ENCODE assay signal across 27 mouse cellular contexts in genomic region chr12:98712819-98713218, GRCm38 (mm10). TPM values are rescaled to one million over a fixed set of nuclear protein-coding genes. Genes with fewer than 3 reads are reported as not detected.
DNase-seq lines count a peak whose midpoint lies in the region; ATAC-seq and TF ChIP-seq lines count a peak whose summit lies in the region.
"Had no signal": no experiment of that assay in that cellular context is flagged by ENCODE, and none has a peak within 500 bp of the region (broad histone marks: within the 10 kb centered on the region; RNA-seq: fewer than 3 reads in every experiment).

No protein-coding gene starts in this region.

- no peak overlapping the region for H3K4me3 ChIP-seq in lung, adult 2 months (replicated peaks; ENCODE audit: extremely low read depth, low read depth, low read length)
- no peak overlapping the region for H3K4me3 ChIP-seq in midbrain, embryonic 10.5 days
- no peak overlapping the region for H3K4me3 ChIP-seq in midbrain, embryonic 15.5 days
- H3K4me3 ChIP-seq in kidney, adult 2 months (ENCODE audit: insufficient read depth, low read depth, low read length), result no peak overlapping the region
- H3K4me3 ChIP-seq: embryonic facial prominence, embryonic 10.5 days; embryonic facial prominence, embryonic 13.5 days; erythroblast, embryonic 14.5 days; forebrain, embryonic 12.5 days; forebrain, embryonic 15.5 days; heart, embryonic 12.5 days; hindbrain, embryonic 12.5 days; hindbrain, embryonic 15.5 days had no signal

- no peak for ATAC-seq in midbrain, embryonic 15.5 days (replicated peaks)
- ATAC-seq: forebrain, embryonic 15.5 days had no signal

- DNase-seq in lung, adult 2 months, result peak; percentile 26
- no peak for DNase-seq in lung, postnatal 10 days
- no peak for DNase-seq in midbrain, embryonic 10.5 days (ENCODE audit: low spot score)
- DNase-seq in lung, postnatal 36 days, result peak; percentile 35
- DNase-seq in kidney, adult 2 months, result no peak
- no peak for DNase-seq in natural killer cell, adult 2 months (ENCODE audit: low spot score in 2 of 2)
- DNase-seq: adrenal gland, postnatal 10 days; adrenal gland, postnatal 36 days; B cell, adult 2 months; cerebellum, adult 18-20 months; cerebellum, adult 9-10 months; cerebellum, postnatal 14 days; gastrocnemius, postnatal 25 days; heart, adult 18-20 months; heart, postnatal 14 days had no signal

- peak; percentile 25; the same call in 1 of the 2 replicates for TF ChIP-seq POLR2A in lung, adult 2 months (IDR thresholded peaks at IDR 0.05; ENCODE audit: borderline replicate concordance, extremely low read depth, low read depth, low read length)
- no peak for TF ChIP-seq POLR2A in kidney, adult 2 months (IDR thresholded peaks at IDR 0.05; ENCODE audit: low read depth, low read length)

- peaks cover 6% of the 10 kb centered on the region; the same call in 1 of the 2 replicates for H3K4me1 ChIP-seq in lung, adult 2 months (ENCODE audit: control insufficient read depth, insufficient read depth, low read length)
- peaks cover 38% of the 10 kb centered on the region for H3K4me1 ChIP-seq in midbrain, embryonic 10.5 days
- H3K4me1 ChIP-seq in midbrain, embryonic 15.5 days, result no peaks in the 10 kb centered on the region
- peaks cover 20% of the 10 kb centered on the region for H3K4me1 ChIP-seq in kidney, adult 2 months (ENCODE audit: control insufficient read depth, insufficient read depth, low read length)
- H3K4me1 ChIP-seq: forebrain, embryonic 15.5 days; hindbrain, embryonic 15.5 days had no signal

- 0 out of 2 replicates have a peak overlapping the region, but pooled peaks have one; percentile 10 for H3K27ac ChIP-seq in midbrain, embryonic 10.5 days (replicated peaks)
- H3K27ac ChIP-seq in midbrain, embryonic 15.5 days, result no peak overlapping the region
- H3K27ac ChIP-seq in kidney, adult 2 months (ENCODE audit: insufficient read depth, low read depth, low read length), result no peak overlapping the region
- H3K27ac ChIP-seq: embryonic facial prominence, embryonic 10.5 days; embryonic facial prominence, embryonic 13.5 days; forebrain, embryonic 12.5 days; forebrain, embryonic 15.5 days; hindbrain, embryonic 12.5 days; hindbrain, embryonic 15.5 days had no signal

- H3K27me3 ChIP-seq in midbrain, embryonic 10.5 days (ENCODE audit: low read depth, poor library complexity, severe bottlenecking), result no peaks in the 10 kb centered on the region
- no peaks in the 10 kb centered on the region for H3K27me3 ChIP-seq in midbrain, embryonic 15.5 days (replicated peaks)
- H3K27me3 ChIP-seq in kidney, adult 2 months (replicated peaks; ENCODE audit: control insufficient read depth, insufficient read depth, low read length), result no peaks in the 10 kb centered on the region
- H3K27me3 ChIP-seq: CH12.LX; embryonic facial prominence, embryonic 13.5 days; forebrain, embryonic 12.5 days; forebrain, embryonic 15.5 days; heart, embryonic 12.5 days; hindbrain, embryonic 15.5 days; Patski had no signal

- H3K36me3 ChIP-seq in midbrain, embryonic 10.5 days, result peaks cover 14% of the 10 kb centered on the region
- no peaks in the 10 kb centered on the region for H3K36me3 ChIP-seq in midbrain, embryonic 15.5 days (replicated peaks)
- no peaks in the 10 kb centered on the region; the same call in 1 of the 2 replicates for H3K36me3 ChIP-seq in kidney, adult 2 months (ENCODE audit: control insufficient read depth, insufficient read depth, low read length)
- H3K36me3 ChIP-seq: embryonic facial prominence, embryonic 10.5 days; embryonic facial prominence, embryonic 13.5 days; forebrain, embryonic 15.5 days; hindbrain, embryonic 15.5 days had no signal

- no peak overlapping the region for H3K4me2 ChIP-seq in midbrain, embryonic 15.5 days
- H3K4me2 ChIP-seq: embryonic facial prominence, embryonic 13.5 days; forebrain, embryonic 12.5 days; forebrain, embryonic 15.5 days; heart, embryonic 12.5 days; hindbrain, embryonic 12.5 days; hindbrain, embryonic 15.5 days had no signal

- TF ChIP-seq CTCF in lung, adult 2 months (IDR thresholded peaks at IDR 0.05; ENCODE audit: insufficient read depth, low read length), result no peak
- TF ChIP-seq CTCF in kidney, adult 2 months (conservative IDR thresholded peaks at IDR 0.05; ENCODE audit: insufficient read depth, insufficient read length, low read depth, low read length), result no peak

- H3K9me3 ChIP-seq in midbrain, embryonic 10.5 days (replicated peaks), result no peaks in the 10 kb centered on the region
- no peaks in the 10 kb centered on the region for H3K9me3 ChIP-seq in midbrain, embryonic 15.5 days
- H3K9me3 ChIP-seq: embryonic facial prominence, embryonic 10.5 days; embryonic facial prominence, embryonic 13.5 days; forebrain, embryonic 12.5 days; forebrain, embryonic 15.5 days; G1E; heart, embryonic 12.5 days; hindbrain, embryonic 12.5 days; hindbrain, embryonic 15.5 days had no signal

- WGBS in lung, adult 2 months, result 66% methylated on average over 6 of the region's 6 CpGs
- 66% methylated on average over 6 of the region's 6 CpGs for WGBS in midbrain, embryonic 10.5 days
- 66% methylated on average over 6 of the region's 6 CpGs for WGBS in midbrain, embryonic 15.5 days
- WGBS in kidney, adult 2 months, result 92% methylated on average over 6 of the region's 6 CpGs

- H3K9ac ChIP-seq in midbrain, embryonic 15.5 days, result no peak overlapping the region
- H3K9ac ChIP-seq: embryonic facial prominence, embryonic 13.5 days; forebrain, embryonic 12.5 days; forebrain, embryonic 15.5 days; heart, embryonic 12.5 days; hindbrain, embryonic 12.5 days; hindbrain, embryonic 15.5 days had no signal

RNA-seq across cellular contexts. Expression of gene Ptpn21, which starts 24.4 kb away (rescaled TPM):
- 29.0 and 38.6 TPM in 2 replicates for polyA plus RNA-seq in lung, adult 2 months (2012; rRNA removed)
- 5.6 and 7.2 TPM in 2 replicates for polyA plus RNA-seq in midbrain, embryonic 10.5 days (2016; fragmentation: Nextera tagmentation; extraction: Ambion mirVana)
- 4.7 and 5.0 TPM in 2 replicates for polyA plus RNA-seq in midbrain, embryonic 15.5 days (2015; fragmentation: Nextera tagmentation; extraction: Ambion mirVana)
- polyA plus RNA-seq in kidney, adult 2 months (2012; rRNA removed), result 25.4 and 27.5 TPM in 2 replicates
- polyA plus RNA-seq: erythroblast, embryonic 14.5 days had no signal

RNA-seq across cellular contexts. Expression of gene Zc3h14, which starts 33.9 kb away (rescaled TPM):
- polyA plus RNA-seq in lung, adult 2 months (2012; rRNA removed), result 34.5 and 48.0 TPM in 2 replicates
- polyA plus RNA-seq in midbrain, embryonic 10.5 days (2016; fragmentation: Nextera tagmentation; extraction: Ambion mirVana), result 135 and 139 TPM in 2 replicates
- polyA plus RNA-seq in midbrain, embryonic 15.5 days (2015; fragmentation: Nextera tagmentation; extraction: Ambion mirVana), result 105 and 106 TPM in 2 replicates
- 72.5 and 74.7 TPM in 2 replicates for polyA plus RNA-seq in kidney, adult 2 months (2012; rRNA removed)

Comparison
In these comparisons a context has a peak if more than half of its experiments do, and no peak if none do; other contexts are left out.
1. DNase-seq: peak in lung, adult 2 months (single experiment) and lung, postnatal 36 days (single experiment); none in lung, postnatal 10 days (single experiment), midbrain, embryonic 10.5 days (single experiment), kidney, adult 2 months (single experiment) and natural killer cell, adult 2 months (0 of 2).